Mouse (Mus musculus): Measurements from ENCODE around the gene Acp4.
"Not testable (repeated sequence)": the region's sequence is repeated elsewhere in the genome, so short reads cannot be mapped to it uniquely, and the experiment has no call there.

- not testable (repeated sequence) for TF ChIP-seq CTCF (conservative IDR thresholded peaks at IDR 0.05 in 1 of 2, IDR thresholded peaks at IDR 0.05 in 1 of 2; ENCODE audit: low read depth in 2 of 2, low read length in 2 of 2); POLR2A (IDR thresholded peaks at IDR 0.05; ENCODE audit: low read depth, low read length); UBTF (IDR thresholded peaks at IDR 0.05; ENCODE audit: low read depth, low read length); CHD2 (IDR thresholded peaks at IDR 0.05; ENCODE audit: low read length); BHLHE40 (IDR thresholded peaks at IDR 0.05; ENCODE audit: low read depth, low read length); POLR2AphosphoS2 (IDR thresholded peaks at IDR 0.05; ENCODE audit: low read depth, low read length); ETS1 (conservative IDR thresholded peaks at IDR 0.05; ENCODE audit: low read depth, low read length); USF1 (IDR thresholded peaks at IDR 0.05; ENCODE audit: low read depth, low read length); USF2 (conservative IDR thresholded peaks at IDR 0.05; ENCODE audit: low read depth, low read length); SIN3A (IDR thresholded peaks at IDR 0.05; ENCODE audit: low read length); ELF1 (IDR thresholded peaks at IDR 0.05; ENCODE audit: low read depth, low read length); MAX (IDR thresholded peaks at IDR 0.05; ENCODE audit: low read length)
Measured at GRCm38 (mm10) chr7:44250732-44251275, 6.4 kb downstream of the Acp4 start.
